Mouse (Mus musculus) testis, postnatal 14 days (tissue): ENCODE data around the gene Gnl1.
"Not testable (repeated sequence)": the region's sequence is repeated elsewhere in the genome, so short reads cannot be mapped to it uniquely, and the experiment has no call there.

Source experiments
- DNase-seq: peaks from one replicate; pipeline ENCODE4 v3.0.0; 2021; ENCODE audit warnings: low spot score

Gnl1 gene

GRCm38 (mm10) chr17:35979401-35980362 is at the start of gene Gnl1, which contains the start of gene Prr3:
TSS of gene Gnl1 (plus strand) at chr17:35979851.
TSS of gene Prr3 (minus strand) at chr17:35980236.
- DNase-seq, result peak; percentile 92

GRCm38 (mm10) chr17:35930627-35931026 is 49.0 kb upstream of the Gnl1 start:
- DNase-seq, result no peak

GRCm38 (mm10) chr17:35932608-35933007 is 47.0 kb upstream of the Gnl1 start:
- DNase-seq, result no peak

- DNase-seq, result not testable (repeated sequence)
These were observed 43.9 kb upstream of the Gnl1 start for GRCm38 (mm10) chr17:35935763-35936162.

GRCm38 (mm10) chr17:35937700-35938348 is 41.8 kb upstream of the Gnl1 start:
- DNase-seq, result no peak

- no peak for DNase-seq
These were observed 40.5 kb upstream of the Gnl1 start for GRCm38 (mm10) chr17:35939108-35939507.

- no peak for DNase-seq
These were observed 39.7 kb upstream of the Gnl1 start for GRCm38 (mm10) chr17:35939941-35940340.

GRCm38 (mm10) chr17:35950946-35951345 is 28.7 kb upstream of the Gnl1 start:
- DNase-seq, result not testable (repeated sequence)

- not testable (repeated sequence) for DNase-seq
These were observed 27.1 kb upstream of the Gnl1 start for GRCm38 (mm10) chr17:35952559-35952958.

- DNase-seq, result no peak
These were observed 25.0 kb upstream of the Gnl1 start for GRCm38 (mm10) chr17:35954665-35955064.

GRCm38 (mm10) chr17:35958533-35959223 is 21.0 kb upstream of the Gnl1 start:
- no peak for DNase-seq

GRCm38 (mm10) chr17:35963279-35963678 is 16.4 kb upstream of the Gnl1 start:
- no peak for DNase-seq

GRCm38 (mm10) chr17:35967621-35968020 is 12.0 kb upstream of the Gnl1 start:
- DNase-seq, result peak; percentile 77

GRCm38 (mm10) chr17:35969418-35970389 is 9.9 kb upstream of the Gnl1 start, which contains the start of gene Abcf1:
TSS of gene Abcf1 (minus strand) at chr17:35969761.
- peak; percentile 97 for DNase-seq

GRCm38 (mm10) chr17:35972131-35972530 is 7.5 kb upstream of the Gnl1 start:
- no peak for DNase-seq

GRCm38 (mm10) chr17:35978811-35979400 is 745 bp upstream of the Gnl1 start:
- DNase-seq, result peak; percentile 88

- DNase-seq, result peak; percentile 58
These were observed 708 bp downstream of the Gnl1 start for GRCm38 (mm10) chr17:35980363-35980754.

- no peak for DNase-seq
These were observed 2.1 kb downstream of the Gnl1 start for GRCm38 (mm10) chr17:35981776-35982175.

- DNase-seq, result no peak
These were observed 12.1 kb downstream of the Gnl1 start for GRCm38 (mm10) chr17:35991781-35992180.

GRCm38 (mm10) chr17:35993675-35994074 is 14.0 kb downstream of the Gnl1 start:
- peak; percentile 60 for DNase-seq
